Mouse (Mus musculus) midbrain, embryonic 11.5 days (tissue): ENCODE results near the gene Gm16506. TPM values are rescaled to one million over a fixed set of nuclear protein-coding genes. Genes with fewer than 3 reads are reported as not detected.
"Not testable (repeated sequence)": the region's sequence is repeated elsewhere in the genome, so short reads cannot be mapped to it uniquely, and the experiment has no call there.

ENCODE experiments used
- ATAC-seq: fragments of 200-750 bp; cut with Nextera tagmentation; 2 replicates; pipeline ENCODE4 v1.8.0; 2017; ENCODE audit warnings: moderate TSS enrichment, moderate library complexity; ENCODE audit not compliant: low FRiP score
- DNase-seq: peaks from one replicate; pipeline ENCODE4 v3.0.0; 2015; ENCODE audit warnings: low spot score; ENCODE audit errors: missing footprints
- H3K27ac ChIP-seq: fragments of 300-500 bp; sonication (generic); 2 replicates; pipeline ENCODE4 v1.5.1; 2014; ENCODE audit warnings: low read depth, low read length
- H3K27me3 ChIP-seq: fragments of 300-500 bp; sonication (generic); 2 replicates; pipeline ENCODE4 v1.6.1; 2014; ENCODE audit warnings: mild to moderate bottlenecking, low read length, moderate library complexity, mixed read lengths; ENCODE audit not compliant: control insufficient read depth, insufficient read depth
- H3K36me3 ChIP-seq: fragments of 300-500 bp; sonication (generic); 2 replicates; pipeline ENCODE4 v1.6.1; 2014; ENCODE audit warnings: mild to moderate bottlenecking, low read length, moderate library complexity, mixed read lengths; ENCODE audit not compliant: control insufficient read depth, insufficient read depth
- H3K4me1 ChIP-seq: fragments of 300-500 bp; sonication (generic); 2 replicates; pipeline ENCODE4 v1.6.1; 2014; ENCODE audit warnings: low read length; ENCODE audit not compliant: control insufficient read depth, insufficient read depth
- H3K4me2 ChIP-seq: fragments of 300-500 bp; sonication (generic); 2 replicates; pipeline ENCODE4 v1.6.1; 2014; ENCODE audit warnings: mild to moderate bottlenecking, moderate library complexity
- H3K4me3 ChIP-seq: fragments of 300-500 bp; sonication (generic); 2 replicates; pipeline ENCODE4 v1.5.1; 2014; ENCODE audit warnings: low read depth, low read length
- H3K9ac ChIP-seq: fragments of 300-500 bp; sonication (generic); 2 replicates; pipeline ENCODE4 v1.6.1; 2014; ENCODE audit warnings: low read length
- H3K9me3 ChIP-seq: fragments of 300-500 bp; sonication (generic); 2 replicates; pipeline ENCODE4 v1.6.1; 2016; ENCODE audit warnings: low read length; ENCODE audit not compliant: control insufficient read depth
- WGBS: fragments of 180-500 bp; shearing (Covaris S2); extraction: QIAGEN DNeasy Blood & Tissue Kit; methylation state at CpG from one replicate; pipeline ENCODE4 v1.1.7; 2014; 5-methylcytosine and 5-hydroxymethylcytosine counted together
- polyA plus RNA-seq: library from polyadenylated mRNA; unstranded; fragments of >200 nt; fragmentation: Nextera tagmentation; extraction: Ambion mirVana; gene quantifications from 2 replicates; pipeline ENCODE4 v1.2.1, GENCODE M21; 2014

Gene Gm16506
- polyA plus RNA-seq: not detected in 2 replicates

DNA sequence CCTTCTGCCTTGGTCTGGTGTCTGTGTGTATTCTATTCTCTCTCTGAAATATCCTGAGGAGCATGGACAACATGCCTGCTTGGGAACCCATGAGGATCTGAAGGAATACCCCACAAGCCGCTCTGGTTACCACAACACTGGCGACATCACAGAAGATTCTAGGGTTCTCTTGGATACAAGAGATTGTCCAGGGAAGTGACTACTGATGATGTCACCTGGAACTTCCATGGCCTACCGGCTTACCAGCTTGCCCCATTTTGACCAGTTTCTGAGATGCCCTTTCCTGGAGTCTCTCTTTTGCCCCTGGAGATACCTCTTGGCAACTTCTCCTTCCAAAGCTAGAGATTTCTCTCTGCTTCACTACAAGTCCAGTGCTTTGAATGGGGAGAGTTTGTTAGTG is at the start of gene Gm16506:
Gene Gm16506 (minus strand): TSS at position 101 of the 400 bp plus-strand sequence.
- H3K9me3 ChIP-seq, H3K4me3 ChIP-seq, H3K9ac ChIP-seq, ATAC-seq, H3K27ac ChIP-seq, H3K36me3 ChIP-seq, H3K27me3 ChIP-seq, H3K4me1 ChIP-seq, H3K4me2 ChIP-seq, DNase-seq: not testable (repeated sequence)
- WGBS: 75% methylated on average over 1 of the region's 3 CpGs

GRCm38 (mm10) chr14:43747566-43747965 is 20.3 kb upstream of the Gm16506 start, which contains the start of gene Gm6526:
Gene Gm6526, plus strand, starts transcription at chr14:43747866.
- not testable (repeated sequence) for H3K27ac ChIP-seq, H3K9me3 ChIP-seq, H3K4me2 ChIP-seq, H3K4me3 ChIP-seq, H3K9ac ChIP-seq, H3K27me3 ChIP-seq, DNase-seq, ATAC-seq, H3K4me1 ChIP-seq, H3K36me3 ChIP-seq
- WGBS: 79% methylated on average over 4 of the region's 4 CpGs

DNA sequence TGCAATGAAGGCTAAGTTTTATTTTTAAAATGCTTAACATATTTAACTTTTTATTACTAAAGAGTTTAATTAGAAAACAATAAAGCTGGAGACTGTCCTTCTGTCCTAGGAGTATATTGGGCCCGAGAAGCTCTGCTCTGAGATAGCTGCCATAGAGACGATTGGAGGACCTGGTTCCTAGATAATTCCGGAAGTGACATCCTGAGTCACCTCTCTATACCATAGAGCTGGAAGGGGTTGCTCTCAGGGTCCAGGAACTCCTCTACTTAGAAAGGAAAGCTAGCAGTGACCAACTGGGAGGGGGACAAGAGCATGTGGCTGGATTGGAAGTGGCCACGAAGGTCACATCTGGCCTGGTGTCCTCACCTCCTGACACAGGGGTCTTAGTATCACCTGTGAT is 29.7 kb downstream of the Gm16506 start, which contains the start of gene Gm7324:
Gene Gm7324 (plus strand): TSS at position 208 of the 400 bp plus-strand sequence.
- not testable (repeated sequence) for H3K4me2 ChIP-seq, H3K4me3 ChIP-seq, H3K27ac ChIP-seq, H3K9me3 ChIP-seq, H3K27me3 ChIP-seq, DNase-seq, H3K36me3 ChIP-seq, H3K9ac ChIP-seq, H3K4me1 ChIP-seq, ATAC-seq
- 90% methylated on average over 4 of the region's 4 CpGs for WGBS

GRCm38 (mm10) chr14:43677099-43677498 is 50.2 kb downstream of the Gm16506 start, which contains the start of gene Gm8165:
Gene Gm8165, minus strand, starts transcription at chr14:43677199.
- H3K36me3 ChIP-seq, H3K27ac ChIP-seq, H3K9ac ChIP-seq, H3K4me1 ChIP-seq, H3K4me3 ChIP-seq, DNase-seq, H3K27me3 ChIP-seq, ATAC-seq, H3K9me3 ChIP-seq, H3K4me2 ChIP-seq: not testable (repeated sequence)
- 83% methylated on average over 1 of the region's 2 CpGs for WGBS

Other genes with a start within 250 kb of the Gm16506 start
- not detected in 2 replicates for gene Gm5799, start 183.9 kb downstream of the Gm16506 start, polyA plus RNA-seq
- not detected in 2 replicates for gene Gm17654, start 148.3 kb downstream of the Gm16506 start, polyA plus RNA-seq
- gene Gm10375, start 119.5 kb downstream of the Gm16506 start, polyA plus RNA-seq: not detected in 2 replicates
- gene Gm8165, start 50.3 kb downstream of the Gm16506 start, polyA plus RNA-seq: not detected in 2 replicates
- 1.9 and 2.1 TPM in 2 replicates for gene Gm7324, start 29.7 kb downstream of the Gm16506 start, polyA plus RNA-seq
- gene Gm6526, start 20.4 kb upstream of the Gm16506 start, polyA plus RNA-seq: not detected in 2 replicates
- gene Gm8180, start 57.3 kb upstream of the Gm16506 start, polyA plus RNA-seq: not detected in 2 replicates
- not detected in 2 replicates for gene Ear1, start 148.0 kb upstream of the Gm16506 start, polyA plus RNA-seq
- gene Ear10, start 196.1 kb upstream of the Gm16506 start, polyA plus RNA-seq: not detected in 2 replicates
- 3.8 and 4.0 TPM in 2 replicates for gene Gm8113, start 197.9 kb upstream of the Gm16506 start, polyA plus RNA-seq
- gene Ang5, start 229.6 kb upstream of the Gm16506 start, polyA plus RNA-seq: not detected in 2 replicates